Mouse (Mus musculus): ENCODE data around the gene Tnfaip1. TPM values are rescaled to one million over a fixed set of nuclear protein-coding genes. Genes with fewer than 3 reads are reported as not detected.

Tnfaip1 gene
- polyA plus RNA-seq, 1 experiment, result 38.2 TPM

DNA sequence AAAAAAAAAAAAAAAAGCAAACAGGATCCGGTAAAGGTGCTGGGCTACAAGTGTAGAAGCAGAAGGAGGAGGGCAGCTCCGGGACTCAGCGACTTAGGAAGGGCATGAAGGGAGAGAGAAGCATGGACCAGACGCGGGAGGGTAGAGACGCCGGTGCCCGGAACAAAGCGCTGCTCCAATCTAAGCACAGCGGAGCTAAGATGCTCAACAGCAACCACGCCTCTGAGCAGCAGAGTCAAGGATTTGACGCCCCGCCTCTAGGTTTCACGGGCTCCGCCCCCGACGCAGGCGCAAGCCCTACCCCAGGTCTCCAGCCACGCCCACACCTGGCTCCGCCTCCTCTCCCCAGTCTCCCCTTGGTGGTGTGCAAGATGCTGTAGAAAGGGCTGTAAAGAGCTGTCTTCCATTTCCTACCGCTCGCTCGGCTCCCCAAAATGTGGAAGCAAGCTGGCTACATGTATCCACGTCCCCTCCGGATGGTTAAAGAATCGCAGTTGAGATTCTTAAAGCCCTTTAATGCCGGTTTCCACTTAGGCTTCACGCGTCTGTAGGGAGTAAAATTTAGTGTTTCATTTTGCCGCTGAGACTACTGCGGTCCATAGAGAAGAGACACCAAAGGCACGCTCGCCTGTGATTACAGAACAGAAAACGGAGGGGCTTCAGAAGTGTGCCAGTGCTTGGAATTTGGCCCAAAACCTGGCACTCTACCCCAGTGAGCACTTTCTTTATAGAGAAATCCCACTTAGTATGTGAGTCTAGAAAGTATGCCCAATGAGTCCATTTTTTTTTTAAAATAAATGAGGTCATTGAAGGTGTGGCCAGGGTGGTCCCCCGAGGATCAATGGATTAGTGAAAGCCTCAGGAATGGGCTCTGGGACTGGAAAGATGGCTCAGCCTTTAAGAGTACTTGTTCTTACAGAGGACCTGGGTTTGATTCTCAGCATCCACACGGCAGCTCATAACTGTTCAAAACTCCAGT lies 38.3 kb downstream of the Tnfaip1 start, which contains the start of gene Sarm1:
Gene Sarm1, minus strand, starts transcription at position 211 of the 979 bp plus-strand sequence.
- Histone ChIP-seq H3K4me1 (ENCODE audit: control insufficient read depth, insufficient read depth, low read length) (no peaks in the 10 kb centered on the region), H3K9ac (ENCODE audit: low read depth, poor library complexity, severe bottlenecking) (peak within 1 kb of the TSS; percentile 21; the same call in 1 of the 2 replicates), H3K9me3 (replicated peaks; ENCODE audit: control insufficient read depth, insufficient read depth, low read length, poor library complexity, severe bottlenecking) (no peaks in the 10 kb centered on the region), H3K4me3 (ENCODE audit: low read depth, low read length) (peak within 1 kb of the TSS; percentile 48), H3K27ac (ENCODE audit: insufficient read depth, low read length) (no peak within 1 kb of the TSS), H3K27me3 (ENCODE audit: control insufficient read depth, insufficient read depth, low read length, poor library complexity, severe bottlenecking) (no peaks in the 10 kb centered on the region), H3K36me3 (ENCODE audit: control insufficient read depth, insufficient read depth, low read length, poor library complexity, severe bottlenecking) (no peaks in the 10 kb centered on the region)
- TF ChIP-seq CTCF (IDR thresholded peaks at IDR 0.05; ENCODE audit: low read depth, low read length) (no peak), POLR2A (IDR thresholded peaks at IDR 0.05; ENCODE audit: insufficient read depth, low read length) (peak; percentile 85)

DNA sequence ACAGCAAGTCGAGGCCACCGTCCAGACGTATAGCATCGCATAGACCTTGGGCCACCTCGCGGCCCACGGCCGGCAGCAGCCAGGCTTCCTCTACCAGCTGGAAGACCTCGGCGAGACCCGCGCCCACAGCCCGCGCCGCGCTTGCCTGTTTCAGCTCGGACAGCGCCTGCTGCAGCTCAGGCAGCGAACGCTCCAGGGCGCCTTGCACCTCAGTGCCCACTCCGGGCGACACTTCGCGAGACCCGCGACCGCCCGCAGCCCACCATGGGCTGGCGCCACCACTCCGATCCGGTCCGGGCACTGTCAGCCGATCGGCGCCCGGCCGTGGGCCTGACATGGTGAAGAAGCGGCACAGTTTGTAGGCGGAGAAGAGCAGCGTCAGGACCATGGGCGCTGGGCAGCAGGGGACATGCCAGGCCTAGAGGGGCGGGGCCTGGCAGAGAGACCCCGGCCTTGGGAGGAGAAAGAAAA lies 39.0 kb downstream of the Tnfaip1 start:
- Histone ChIP-seq H3K4me1 (ENCODE audit: control insufficient read depth, insufficient read depth, low read length) (no peaks in the 10 kb centered on the region), H3K9ac (ENCODE audit: low read depth, poor library complexity, severe bottlenecking) (0 out of 2 replicates have a peak overlapping the region, but pooled peaks have one; percentile 3), H3K27me3 (ENCODE audit: control insufficient read depth, insufficient read depth, low read length, poor library complexity, severe bottlenecking) (no peaks in the 10 kb centered on the region), H3K9me3 (replicated peaks; ENCODE audit: control insufficient read depth, insufficient read depth, low read length, poor library complexity, severe bottlenecking) (no peaks in the 10 kb centered on the region), H3K4me3 (ENCODE audit: low read depth, low read length) (peak overlapping the region; percentile 41), H3K36me3 (ENCODE audit: control insufficient read depth, insufficient read depth, low read length, poor library complexity, severe bottlenecking) (no peaks in the 10 kb centered on the region), H3K27ac (ENCODE audit: insufficient read depth, low read length) (no peak overlapping the region)
- TF ChIP-seq CTCF (IDR thresholded peaks at IDR 0.05; ENCODE audit: low read depth, low read length), result no peak

DNA sequence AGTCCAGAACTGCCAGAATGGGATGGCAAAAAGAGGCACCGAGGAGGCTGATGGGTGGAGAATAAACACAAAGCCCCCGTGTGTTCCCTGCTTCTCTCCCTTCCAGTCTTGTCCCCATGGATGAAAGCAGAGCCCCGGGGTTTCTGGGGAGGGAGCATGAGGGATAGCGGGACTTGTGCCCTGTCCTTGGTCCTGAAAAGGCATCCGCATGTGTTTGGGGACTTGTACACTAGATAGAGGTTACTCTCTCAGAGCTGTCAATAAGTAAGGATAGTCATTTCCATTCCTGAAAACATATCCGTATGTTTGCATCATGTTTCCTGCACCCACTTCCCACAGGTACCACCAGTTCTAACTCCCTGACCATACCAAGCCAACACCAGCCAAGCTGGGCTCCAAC lies 40.2 kb downstream of the Tnfaip1 start:
- Histone ChIP-seq H3K27ac (ENCODE audit: insufficient read depth, low read length) (no peak overlapping the region), H3K9ac (ENCODE audit: low read depth, poor library complexity, severe bottlenecking) (no peak overlapping the region), H3K4me1 (ENCODE audit: control insufficient read depth, insufficient read depth, low read length) (no peaks in the 10 kb centered on the region), H3K4me3 (ENCODE audit: low read depth, low read length) (no peak overlapping the region), H3K27me3 (ENCODE audit: control insufficient read depth, insufficient read depth, low read length, poor library complexity, severe bottlenecking) (no peaks in the 10 kb centered on the region), H3K36me3 (ENCODE audit: control insufficient read depth, insufficient read depth, low read length, poor library complexity, severe bottlenecking) (no peaks in the 10 kb centered on the region), H3K9me3 (replicated peaks; ENCODE audit: control insufficient read depth, insufficient read depth, low read length, poor library complexity, severe bottlenecking) (no peaks in the 10 kb centered on the region)
- TF ChIP-seq CTCF (IDR thresholded peaks at IDR 0.05; ENCODE audit: low read depth, low read length) (no peak), EP300 (IDR thresholded peaks at IDR 0.05; ENCODE audit: insufficient read depth, low read depth, low read length) (no peak), POLR2A (IDR thresholded peaks at IDR 0.05; ENCODE audit: insufficient read depth, low read length) (no peak)

DNA sequence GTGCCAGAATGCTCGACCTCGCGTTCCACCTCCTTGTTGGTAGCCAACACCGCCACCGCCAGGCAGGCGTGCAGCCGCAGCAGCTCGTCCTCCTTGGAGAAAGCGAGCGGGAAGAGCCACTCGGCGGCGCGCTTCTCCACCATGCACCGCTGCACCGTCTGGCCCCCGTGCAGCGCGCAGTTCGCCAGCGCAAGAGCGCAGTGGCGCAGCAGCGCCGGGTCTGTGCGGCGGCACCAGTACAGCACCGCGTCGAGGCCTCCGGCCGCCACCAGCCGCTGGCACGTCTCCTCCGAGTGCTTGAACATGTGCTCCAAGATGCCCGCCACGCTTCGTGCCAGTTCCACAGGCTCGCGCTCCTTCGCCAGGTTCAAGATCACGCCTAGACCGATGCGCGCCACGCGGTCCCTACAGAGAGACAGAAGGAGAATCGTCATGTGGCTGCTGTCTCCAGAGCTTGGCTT lies 45.3 kb downstream of the Tnfaip1 start:
- Histone ChIP-seq H3K36me3 (ENCODE audit: control insufficient read depth, insufficient read depth, low read length, poor library complexity, severe bottlenecking) (no peaks in the 10 kb centered on the region), H3K9ac (ENCODE audit: low read depth, poor library complexity, severe bottlenecking) (peak overlapping the region; percentile 6; the same call in 1 of the 2 replicates), H3K4me1 (ENCODE audit: control insufficient read depth, insufficient read depth, low read length) (no peaks in the 10 kb centered on the region), H3K27ac (ENCODE audit: insufficient read depth, low read length) (no peak overlapping the region), H3K27me3 (ENCODE audit: control insufficient read depth, insufficient read depth, low read length, poor library complexity, severe bottlenecking) (peaks cover 2% of the 10 kb centered on the region; the same call in 1 of the 2 replicates), H3K9me3 (replicated peaks; ENCODE audit: control insufficient read depth, insufficient read depth, low read length, poor library complexity, severe bottlenecking) (no peaks in the 10 kb centered on the region), H3K4me3 (ENCODE audit: low read depth, low read length) (peak overlapping the region; percentile 40)
- TF ChIP-seq CTCF (IDR thresholded peaks at IDR 0.05; ENCODE audit: low read depth, low read length) (peak; percentile 63), EP300 (IDR thresholded peaks at IDR 0.05; ENCODE audit: insufficient read depth, low read depth, low read length) (0 out of 2 replicates have a peak, but pooled peaks have one; percentile 52), POLR2A (IDR thresholded peaks at IDR 0.05; ENCODE audit: insufficient read depth, low read length) (no peak)

DNA sequence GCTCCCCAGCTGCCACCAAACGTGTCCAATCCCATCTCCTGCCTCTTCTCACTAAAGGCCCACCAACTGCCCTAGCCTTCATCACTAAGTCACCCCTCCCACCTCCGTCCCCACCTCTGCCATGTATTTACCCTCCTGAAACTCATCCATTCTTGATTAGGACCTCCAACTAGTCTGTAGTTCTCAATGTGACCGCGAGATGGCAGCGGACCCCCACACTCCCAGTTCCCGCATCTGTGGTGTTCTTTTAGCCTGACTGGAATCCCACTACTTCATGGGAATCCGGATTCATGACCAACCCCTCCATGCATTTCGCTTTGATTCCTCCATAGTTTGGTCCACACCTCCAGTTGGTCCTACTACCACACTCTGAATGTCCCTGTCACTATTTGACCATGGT lies 48.0 kb downstream of the Tnfaip1 start:
- H3K27me3 ChIP-seq (ENCODE audit: control insufficient read depth, insufficient read depth, low read length, poor library complexity, severe bottlenecking), result peaks cover 2% of the 10 kb centered on the region; the same call in 1 of the 2 replicates
- TF ChIP-seq EP300 (IDR thresholded peaks at IDR 0.05; ENCODE audit: insufficient read depth, low read depth, low read length), result no peak
- TF ChIP-seq CTCF (IDR thresholded peaks at IDR 0.05; ENCODE audit: low read depth, low read length), result peak; percentile 86
- peak overlapping the region; percentile 38; the same call in 1 of the 2 replicates for H3K4me3 ChIP-seq (ENCODE audit: low read depth, low read length)
- H3K9ac ChIP-seq (ENCODE audit: low read depth, poor library complexity, severe bottlenecking), result no peak overlapping the region
- no peak overlapping the region for H3K27ac ChIP-seq (ENCODE audit: insufficient read depth, low read length)
- no peaks in the 10 kb centered on the region for H3K36me3 ChIP-seq (ENCODE audit: control insufficient read depth, insufficient read depth, low read length, poor library complexity, severe bottlenecking)
- H3K4me1 ChIP-seq (ENCODE audit: control insufficient read depth, insufficient read depth, low read length), result no peaks in the 10 kb centered on the region
- no peaks in the 10 kb centered on the region for H3K9me3 ChIP-seq (replicated peaks; ENCODE audit: control insufficient read depth, insufficient read depth, low read length, poor library complexity, severe bottlenecking)

DNA sequence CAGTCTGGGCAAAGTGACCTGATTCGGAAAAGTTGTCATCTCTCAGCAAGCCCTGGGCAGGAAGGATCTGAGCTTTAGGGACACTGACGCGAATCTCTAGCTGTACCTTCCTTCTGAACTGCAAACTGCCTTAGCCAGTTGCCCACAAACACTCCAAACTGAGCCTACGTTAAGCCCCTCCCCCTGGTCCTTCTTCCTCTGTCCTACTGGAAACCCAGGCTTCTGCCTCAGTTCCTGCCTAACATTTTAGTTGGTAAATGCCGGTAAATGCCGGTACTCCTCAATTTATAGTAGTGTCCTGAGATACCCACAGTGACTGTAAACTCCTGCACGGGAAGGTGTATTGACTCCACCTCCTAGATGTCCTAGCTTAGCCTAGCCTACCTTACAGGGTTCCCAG lies 52.5 kb downstream of the Tnfaip1 start:
- Histone ChIP-seq H3K9me3 (replicated peaks; ENCODE audit: control insufficient read depth, insufficient read depth, low read length, poor library complexity, severe bottlenecking) (no peaks in the 10 kb centered on the region), H3K27ac (ENCODE audit: insufficient read depth, low read length) (no peak overlapping the region), H3K4me3 (ENCODE audit: low read depth, low read length) (peak overlapping the region; percentile 84), H3K36me3 (ENCODE audit: control insufficient read depth, insufficient read depth, low read length, poor library complexity, severe bottlenecking) (no peaks in the 10 kb centered on the region), H3K27me3 (ENCODE audit: control insufficient read depth, insufficient read depth, low read length, poor library complexity, severe bottlenecking) (no peaks in the 10 kb centered on the region), H3K9ac (ENCODE audit: low read depth, poor library complexity, severe bottlenecking) (peak overlapping the region; percentile 32), H3K4me1 (ENCODE audit: control insufficient read depth, insufficient read depth, low read length) (no peaks in the 10 kb centered on the region)
- TF ChIP-seq EP300 (IDR thresholded peaks at IDR 0.05; ENCODE audit: insufficient read depth, low read depth, low read length) (no peak), CTCF (IDR thresholded peaks at IDR 0.05; ENCODE audit: low read depth, low read length) (no peak), POLR2A (IDR thresholded peaks at IDR 0.05; ENCODE audit: insufficient read depth, low read length) (peak; percentile 29)

All from ES-Bruce4 (cell line).